Mouse (Mus musculus) megakaryocyte, adult 5-6 weeks (primary cell): ENCODE results near the gene Defb6. TPM values are rescaled to one million over a fixed set of nuclear protein-coding genes. Genes with fewer than 3 reads are reported as not detected.

Experiments used
- ATAC-seq: 2 replicates; pipeline ENCODE4 v1.8.0; 2016; ENCODE audit warnings: mild to moderate bottlenecking, inconsistent platforms; ENCODE audit not compliant: poor library complexity, severe bottlenecking
- total RNA-seq, 2 experiments: library from RNA; stranded (forward) in 1 of 2; stranded (reverse) in 1 of 2; fragments of 153-499, 151-499 nt in 1 of 2; fragments of 221-1000, 200-1000 nt in 1 of 2; gene quantifications; 2 replicates each; pipeline versions ENCODE4 v1.2.3 to v1.2.4; 2015 to 2017

Gene Defb6
- total RNA-seq (2015) (not detected in 2 replicates), total RNA-seq (2017) (not detected in 2 replicates)

GRCm38 (mm10) chr8:19225161-19225560 is at the start of gene Defb6:
Gene Defb6, plus strand, starts transcription at chr8:19225478.
- no peak for ATAC-seq

GRCm38 (mm10) chr8:19238101-19238500 is 12.8 kb downstream of the Defb6 start:
- ATAC-seq, result no peak

- no peak for ATAC-seq
Measured at GRCm38 (mm10) chr8:19239616-19240015, 14.3 kb downstream of the Defb6 start, which contains the start of gene Defb46. Gene Defb46, plus strand, starts transcription at chr8:19239916.

GRCm38 (mm10) chr8:19247280-19247679 is 22.0 kb downstream of the Defb6 start, which contains the start of gene Defb5:
Gene Defb5, plus strand, starts transcription at chr8:19247580.
- ATAC-seq, result no peak

GRCm38 (mm10) chr8:19258136-19258535 is 32.9 kb downstream of the Defb6 start:
- no peak for ATAC-seq

- ATAC-seq, result no peak
Measured at GRCm38 (mm10) chr8:19259667-19260066, 34.4 kb downstream of the Defb6 start.

Other genes with a start within 250 kb of the Defb6 start
- 1.8 and 4.8 TPM in 2 replicates for gene Defb40, start 247.2 kb upstream of the Defb6 start, total RNA-seq (2015)
- gene Defb40, start 247.2 kb upstream of the Defb6 start, total RNA-seq (2017), result 0.73 and 1.2 TPM in 2 replicates
- not detected in 2 replicates for gene Defb37, start 234.4 kb upstream of the Defb6 start, total RNA-seq (2015)
- not detected in 2 replicates for gene Defb37, start 234.4 kb upstream of the Defb6 start, total RNA-seq (2017)
- gene Defb38, start 198.9 kb upstream of the Defb6 start, total RNA-seq (2015), result not detected in 2 replicates
- not detected in 2 replicates for gene Defb38, start 198.9 kb upstream of the Defb6 start, total RNA-seq (2017)
- gene Defb39, start 160.7 kb upstream of the Defb6 start, total RNA-seq (2015), result not detected in 2 replicates
- not detected in 2 replicates for gene Defb39, start 160.7 kb upstream of the Defb6 start, total RNA-seq (2017)
- gene Defb12, start 110.6 kb upstream of the Defb6 start, total RNA-seq (2015), result not detected in 2 replicates
- not detected in 2 replicates for gene Defb12, start 110.6 kb upstream of the Defb6 start, total RNA-seq (2017)
- gene Defb34, start 101.7 kb upstream of the Defb6 start, total RNA-seq (2015), result not detected in 2 replicates
- gene Defb34, start 101.7 kb upstream of the Defb6 start, total RNA-seq (2017), result not detected in 2 replicates
- gene Gm45826, start 84.7 kb upstream of the Defb6 start, total RNA-seq (2015), result not detected in 2 replicates
- not detected in 2 replicates for gene Gm45826, start 84.7 kb upstream of the Defb6 start, total RNA-seq (2017)
- not detected in 2 replicates for gene Defb14, start 31.1 kb upstream of the Defb6 start, total RNA-seq (2015)
- not detected in 2 replicates for gene Defb14, start 31.1 kb upstream of the Defb6 start, total RNA-seq (2017)
- gene Defb4, start 26.8 kb upstream of the Defb6 start, total RNA-seq (2015), result not detected in 2 replicates
- not detected in 2 replicates for gene Defb4, start 26.8 kb upstream of the Defb6 start, total RNA-seq (2017)
- gene Defb46, start 14.4 kb downstream of the Defb6 start, total RNA-seq (2015), result not detected in 2 replicates
- not detected in 2 replicates for gene Defb46, start 14.4 kb downstream of the Defb6 start, total RNA-seq (2017)
- not detected in 2 replicates for gene Defb5, start 22.1 kb downstream of the Defb6 start, total RNA-seq (2015)
- not detected in 2 replicates for gene Defb5, start 22.1 kb downstream of the Defb6 start, total RNA-seq (2017)
- not detected in 2 replicates for gene Defb3, start 67.9 kb downstream of the Defb6 start, total RNA-seq (2015)
- gene Defb3, start 67.9 kb downstream of the Defb6 start, total RNA-seq (2017), result not detected in 2 replicates
- gene Defb8, start 222.1 kb downstream of the Defb6 start, total RNA-seq (2015), result not detected in 2 replicates
- not detected in 2 replicates for gene Defb8, start 222.1 kb downstream of the Defb6 start, total RNA-seq (2017)